Mouse (Mus musculus): ENCODE measurements at regions not wholly inside any gene's neighbourhood (a gene's known extent, or its start where the extent isn't known, plus 50 kb on each side); places are given as distances from the start of the nearest gene placed in this dataset.

- no peak for ATAC-seq (ENCODE audit: low FRiP score)
- no peak overlapping the region for H3K4me3 ChIP-seq (replicated peaks)
- no peak overlapping the region for H3K27ac ChIP-seq (replicated peaks)
- H3K27me3 ChIP-seq (replicated peaks): no peaks in the 10 kb centered on the region
- H3K9ac ChIP-seq (replicated peaks): no peak overlapping the region
- H3K9me3 ChIP-seq (replicated peaks): no peaks in the 10 kb centered on the region
- no peaks in the 10 kb centered on the region for H3K36me3 ChIP-seq
- 97% methylated on average over 1 of the region's 1 CpGs for WGBS
- 0 out of 2 replicates have a peak, but pooled peaks cover 3% of the 10 kb centered on the region for H3K4me1 ChIP-seq
- H3K4me2 ChIP-seq: no peak overlapping the region
Observed at GRCm38 (mm10) chr2:117865119-117865518, 246.6 kb upstream of the Thbs1 start.

- no peak overlapping the region for H3K9ac ChIP-seq (replicated peaks)
- ATAC-seq (ENCODE audit: low FRiP score): no peak
- H3K27me3 ChIP-seq (replicated peaks): no peaks in the 10 kb centered on the region
- 81% methylated on average over 4 of the region's 4 CpGs for WGBS
- no peaks in the 10 kb centered on the region for H3K36me3 ChIP-seq
- H3K4me2 ChIP-seq: no peak overlapping the region
- H3K4me1 ChIP-seq: 0 out of 2 replicates have a peak, but pooled peaks cover 3% of the 10 kb centered on the region
- H3K4me3 ChIP-seq (replicated peaks): no peak overlapping the region
- no peaks in the 10 kb centered on the region for H3K9me3 ChIP-seq (replicated peaks)
- H3K27ac ChIP-seq (replicated peaks): no peak overlapping the region
Observed at GRCm38 (mm10) chr2:117866946-117867345, 244.7 kb upstream of the Thbs1 start.

GRCm38 (mm10) chr2:117867409-117867808 lies 244.3 kb upstream of the Thbs1 start:
- no peaks in the 10 kb centered on the region for H3K27me3 ChIP-seq (replicated peaks)
- no peak for ATAC-seq (ENCODE audit: low FRiP score)
- 29% methylated on average over 3 of the region's 3 CpGs for WGBS

GRCm38 (mm10) chr2:117868857-117869256 lies 242.8 kb upstream of the Thbs1 start:
- H3K27me3 ChIP-seq (replicated peaks): no peaks in the 10 kb centered on the region
- H3K36me3 ChIP-seq: no peaks in the 10 kb centered on the region
- no peak overlapping the region for H3K9ac ChIP-seq (replicated peaks)
- no peak overlapping the region for H3K27ac ChIP-seq (replicated peaks)
- no peaks in the 10 kb centered on the region for H3K9me3 ChIP-seq (replicated peaks)
- H3K4me3 ChIP-seq (replicated peaks): no peak overlapping the region
- no peak overlapping the region for H3K4me2 ChIP-seq
- no peak for ATAC-seq (ENCODE audit: low FRiP score)
- WGBS: 100% methylated on average over 1 of the region's 1 CpGs
- H3K4me1 ChIP-seq: 0 out of 2 replicates have a peak, but pooled peaks cover 3% of the 10 kb centered on the region

More at GRCm38 (mm10) chr2:117867409-117867808, 244.3 kb upstream of the Thbs1 start:
- no peak overlapping the region for H3K9ac ChIP-seq (replicated peaks)
- no peaks in the 10 kb centered on the region for H3K9me3 ChIP-seq (replicated peaks)
- no peak overlapping the region for H3K4me2 ChIP-seq
- 0 out of 2 replicates have a peak, but pooled peaks cover 3% of the 10 kb centered on the region for H3K4me1 ChIP-seq
- no peak overlapping the region for H3K27ac ChIP-seq (replicated peaks)
- no peaks in the 10 kb centered on the region for H3K36me3 ChIP-seq
- no peak overlapping the region for H3K4me3 ChIP-seq (replicated peaks)

GRCm38 (mm10) chr2:117871507-117872282 lies 240.0 kb upstream of the Thbs1 start:
- no peaks in the 10 kb centered on the region for H3K36me3 ChIP-seq
- ATAC-seq (ENCODE audit: low FRiP score): no peak
- WGBS: 30% methylated on average over 9 of the region's 9 CpGs

GRCm38 (mm10) chr2:117877816-117878215 lies 233.9 kb upstream of the Thbs1 start:
- Histone ChIP-seq H3K27ac (replicated peaks) (no peak overlapping the region), H3K4me3 (replicated peaks) (no peak overlapping the region), H3K36me3 (no peaks in the 10 kb centered on the region), H3K27me3 (replicated peaks) (no peaks in the 10 kb centered on the region), H3K9me3 (replicated peaks) (no peaks in the 10 kb centered on the region), H3K9ac (replicated peaks) (no peak overlapping the region), H3K4me1 (no peaks in the 10 kb centered on the region), H3K4me2 (no peak overlapping the region)
- WGBS: 83% methylated on average over 6 of the region's 6 CpGs
- no peak for ATAC-seq (ENCODE audit: low FRiP score)

More at GRCm38 (mm10) chr2:117871507-117872282, 240.0 kb upstream of the Thbs1 start:
- H3K4me1 ChIP-seq: 0 out of 2 replicates have a peak, but pooled peaks cover 3% of the 10 kb centered on the region
- no peak overlapping the region for H3K27ac ChIP-seq (replicated peaks)
- H3K4me2 ChIP-seq: no peak overlapping the region
- H3K9me3 ChIP-seq (replicated peaks): no peaks in the 10 kb centered on the region
- no peak overlapping the region for H3K9ac ChIP-seq (replicated peaks)
- no peaks in the 10 kb centered on the region for H3K27me3 ChIP-seq (replicated peaks)
- no peak overlapping the region for H3K4me3 ChIP-seq (replicated peaks)

- no peak for ATAC-seq (ENCODE audit: low FRiP score)
- H3K27ac ChIP-seq (replicated peaks): no peak overlapping the region
- H3K4me2 ChIP-seq: no peak overlapping the region
- H3K4me1 ChIP-seq: no peaks in the 10 kb centered on the region
- WGBS: 82% methylated on average over 4 of the region's 4 CpGs
- no peaks in the 10 kb centered on the region for H3K27me3 ChIP-seq (replicated peaks)
- H3K9me3 ChIP-seq (replicated peaks): no peaks in the 10 kb centered on the region
- H3K9ac ChIP-seq (replicated peaks): no peak overlapping the region
- H3K4me3 ChIP-seq (replicated peaks): no peak overlapping the region
- no peaks in the 10 kb centered on the region for H3K36me3 ChIP-seq
Observed at GRCm38 (mm10) chr2:117882136-117882535, 229.5 kb upstream of the Thbs1 start.

- no peak for ATAC-seq (ENCODE audit: low FRiP score)
- H3K36me3 ChIP-seq: no peaks in the 10 kb centered on the region
- WGBS: 85% methylated on average over 2 of the region's 2 CpGs
Observed at GRCm38 (mm10) chr2:117882890-117883289, 228.8 kb upstream of the Thbs1 start.

GRCm38 (mm10) chr2:117886516-117886915 lies 225.2 kb upstream of the Thbs1 start:
- Histone ChIP-seq H3K4me2 (no peak overlapping the region), H3K9ac (replicated peaks) (no peak overlapping the region), H3K27ac (replicated peaks) (no peak overlapping the region), H3K4me3 (replicated peaks) (no peak overlapping the region), H3K9me3 (replicated peaks) (no peaks in the 10 kb centered on the region), H3K27me3 (replicated peaks) (no peaks in the 10 kb centered on the region), H3K36me3 (no peaks in the 10 kb centered on the region), H3K4me1 (no peaks in the 10 kb centered on the region)
- ATAC-seq (ENCODE audit: low FRiP score): no peak
- 88% methylated on average over 3 of the region's 3 CpGs for WGBS

More at GRCm38 (mm10) chr2:117882890-117883289, 228.8 kb upstream of the Thbs1 start:
- no peak overlapping the region for H3K9ac ChIP-seq (replicated peaks)
- no peak overlapping the region for H3K4me3 ChIP-seq (replicated peaks)
- H3K4me2 ChIP-seq: no peak overlapping the region
- no peaks in the 10 kb centered on the region for H3K9me3 ChIP-seq (replicated peaks)
- H3K27ac ChIP-seq (replicated peaks): no peak overlapping the region
- no peaks in the 10 kb centered on the region for H3K27me3 ChIP-seq (replicated peaks)
- no peaks in the 10 kb centered on the region for H3K4me1 ChIP-seq

- no peak overlapping the region for H3K4me2 ChIP-seq
- no peak overlapping the region for H3K4me3 ChIP-seq (replicated peaks)
- H3K9ac ChIP-seq (replicated peaks): no peak overlapping the region
- no peak overlapping the region for H3K27ac ChIP-seq (replicated peaks)
- WGBS: 73% methylated on average over 2 of the region's 2 CpGs
- H3K4me1 ChIP-seq: no peaks in the 10 kb centered on the region
- H3K36me3 ChIP-seq: no peaks in the 10 kb centered on the region
- ATAC-seq (ENCODE audit: low FRiP score): no peak
- no peaks in the 10 kb centered on the region for H3K27me3 ChIP-seq (replicated peaks)
- H3K9me3 ChIP-seq (replicated peaks): no peaks in the 10 kb centered on the region
Observed at GRCm38 (mm10) chr2:117901311-117901710, 210.4 kb upstream of the Thbs1 start.

GRCm38 (mm10) chr2:117902837-117903236 lies 208.8 kb upstream of the Thbs1 start:
- H3K4me2 ChIP-seq: no peak overlapping the region
- WGBS: 87% methylated on average over 5 of the region's 5 CpGs
- no peak overlapping the region for H3K4me3 ChIP-seq (replicated peaks)
- H3K27me3 ChIP-seq (replicated peaks): no peaks in the 10 kb centered on the region
- ATAC-seq (ENCODE audit: low FRiP score): no peak
- H3K4me1 ChIP-seq: no peaks in the 10 kb centered on the region
- no peak overlapping the region for H3K9ac ChIP-seq (replicated peaks)
- no peaks in the 10 kb centered on the region for H3K9me3 ChIP-seq (replicated peaks)
- H3K27ac ChIP-seq (replicated peaks): no peak overlapping the region
- no peaks in the 10 kb centered on the region for H3K36me3 ChIP-seq

GRCm38 (mm10) chr2:117903705-117904104 lies 208.0 kb upstream of the Thbs1 start:
- Histone ChIP-seq H3K9ac (replicated peaks) (no peak overlapping the region), H3K36me3 (no peaks in the 10 kb centered on the region), H3K27me3 (replicated peaks) (no peaks in the 10 kb centered on the region), H3K4me2 (no peak overlapping the region), H3K4me1 (no peaks in the 10 kb centered on the region), H3K27ac (replicated peaks) (no peak overlapping the region), H3K4me3 (replicated peaks) (no peak overlapping the region), H3K9me3 (replicated peaks) (no peaks in the 10 kb centered on the region)
- no peak for ATAC-seq (ENCODE audit: low FRiP score)
- 82% methylated on average over 2 of the region's 2 CpGs for WGBS
